Mouse (Mus musculus): ENCODE measurements around the gene Dusp16. TPM values are rescaled to one million over a fixed set of nuclear protein-coding genes. Genes with fewer than 3 reads are reported as not detected.

Gene Dusp16
- polyA plus RNA-seq, 1 experiment from 2014 or later, result 4.4 TPM

- no peaks in the 10 kb centered on the region for H3K9me3 ChIP-seq
- H3K4me1 ChIP-seq, result no peaks in the 10 kb centered on the region
- no peaks in the 10 kb centered on the region for H3K36me3 ChIP-seq (replicated peaks)
- ATAC-seq (replicated peaks), result 0 out of 2 replicates have a peak, but pooled peaks have one; percentile 39
- H3K27ac ChIP-seq, result no peak overlapping the region
- 90% methylated on average over 6 of the region's 6 CpGs for WGBS
- no peak overlapping the region for H3K4me3 ChIP-seq
- H3K4me2 ChIP-seq, result no peak overlapping the region
- no peak overlapping the region for H3K9ac ChIP-seq
- H3K27me3 ChIP-seq (replicated peaks), result no peaks in the 10 kb centered on the region
Measured at GRCm38 (mm10) chr6:134721729-134722269, 70.6 kb downstream of the Dusp16 start.

- Histone ChIP-seq H3K36me3 (replicated peaks) (no peaks in the 10 kb centered on the region), H3K27me3 (replicated peaks) (no peaks in the 10 kb centered on the region), H3K9me3 (no peaks in the 10 kb centered on the region), H3K9ac (no peak overlapping the region), H3K4me2 (no peak overlapping the region), H3K27ac (no peak overlapping the region), H3K4me1 (no peaks in the 10 kb centered on the region), H3K4me3 (no peak overlapping the region)
- no peak for ATAC-seq (replicated peaks)
- 85% methylated on average over 5 of the region's 5 CpGs for WGBS
Measured at GRCm38 (mm10) chr6:134720150-134720549, 72.3 kb downstream of the Dusp16 start.

- H3K36me3 ChIP-seq (replicated peaks), result no peaks in the 10 kb centered on the region
- H3K27ac ChIP-seq, result no peak overlapping the region
- WGBS, result 92% methylated on average over 5 of the region's 5 CpGs
- no peak overlapping the region for H3K4me2 ChIP-seq
- no peaks in the 10 kb centered on the region for H3K27me3 ChIP-seq (replicated peaks)
- no peak overlapping the region for H3K4me3 ChIP-seq
- H3K9ac ChIP-seq, result no peak overlapping the region
- H3K4me1 ChIP-seq, result no peaks in the 10 kb centered on the region
- ATAC-seq (replicated peaks), result no peak
- H3K9me3 ChIP-seq, result no peaks in the 10 kb centered on the region
Measured at GRCm38 (mm10) chr6:134719156-134719555, 73.3 kb downstream of the Dusp16 start.

- no peaks in the 10 kb centered on the region for H3K9me3 ChIP-seq
- H3K36me3 ChIP-seq (replicated peaks), result no peaks in the 10 kb centered on the region
- no peak overlapping the region for H3K27ac ChIP-seq
- H3K9ac ChIP-seq, result no peak overlapping the region
- ATAC-seq (replicated peaks), result no peak
- 94% methylated on average over 11 of the region's 11 CpGs for WGBS
- no peak overlapping the region for H3K4me3 ChIP-seq
- H3K27me3 ChIP-seq (replicated peaks), result no peaks in the 10 kb centered on the region
- no peak overlapping the region for H3K4me2 ChIP-seq
- no peaks in the 10 kb centered on the region for H3K4me1 ChIP-seq
Measured at GRCm38 (mm10) chr6:134718668-134719065, 73.8 kb downstream of the Dusp16 start.

- H3K4me2 ChIP-seq, result no peak overlapping the region
- no peak overlapping the region for H3K27ac ChIP-seq
- H3K9me3 ChIP-seq, result no peaks in the 10 kb centered on the region
- no peak overlapping the region for H3K9ac ChIP-seq
- H3K27me3 ChIP-seq (replicated peaks), result no peaks in the 10 kb centered on the region
- no peak for ATAC-seq (replicated peaks)
- 93% methylated on average over 20 of the region's 20 CpGs for WGBS
- H3K36me3 ChIP-seq (replicated peaks), result no peaks in the 10 kb centered on the region
- H3K4me3 ChIP-seq, result no peak overlapping the region
- no peaks in the 10 kb centered on the region for H3K4me1 ChIP-seq
Measured at GRCm38 (mm10) chr6:134717886-134718667, 74.3 kb downstream of the Dusp16 start.

- H3K27me3 ChIP-seq (replicated peaks), result no peaks in the 10 kb centered on the region
- no peak overlapping the region for H3K9ac ChIP-seq
- H3K36me3 ChIP-seq (replicated peaks), result no peaks in the 10 kb centered on the region
- H3K4me1 ChIP-seq, result no peaks in the 10 kb centered on the region
- no peak for ATAC-seq (replicated peaks)
- H3K9me3 ChIP-seq, result no peaks in the 10 kb centered on the region
- WGBS, result 86% methylated on average over 6 of the region's 6 CpGs
- no peak overlapping the region for H3K4me3 ChIP-seq
- no peak overlapping the region for H3K27ac ChIP-seq
- H3K4me2 ChIP-seq, result no peak overlapping the region
Measured at GRCm38 (mm10) chr6:134716168-134716587, 76.2 kb downstream of the Dusp16 start.

GRCm38 (mm10) chr6:134713897-134714296 is 78.5 kb downstream of the Dusp16 start:
- Histone ChIP-seq H3K4me1 (no peaks in the 10 kb centered on the region), H3K9me3 (no peaks in the 10 kb centered on the region), H3K4me2 (no peak overlapping the region), H3K36me3 (replicated peaks) (no peaks in the 10 kb centered on the region), H3K9ac (no peak overlapping the region), H3K27ac (no peak overlapping the region), H3K4me3 (no peak overlapping the region), H3K27me3 (replicated peaks) (no peaks in the 10 kb centered on the region)
- ATAC-seq (replicated peaks), result no peak
- WGBS, result 58% methylated on average over 1 of the region's 1 CpGs

- H3K27me3 ChIP-seq (replicated peaks), result no peaks in the 10 kb centered on the region
- H3K4me3 ChIP-seq, result no peak overlapping the region
- H3K4me2 ChIP-seq, result no peak overlapping the region
- no peaks in the 10 kb centered on the region for H3K4me1 ChIP-seq
- 30% methylated on average over 3 of the region's 3 CpGs for WGBS
- H3K9me3 ChIP-seq, result no peaks in the 10 kb centered on the region
- no peak overlapping the region for H3K27ac ChIP-seq
- H3K36me3 ChIP-seq (replicated peaks), result no peaks in the 10 kb centered on the region
- ATAC-seq (replicated peaks), result no peak
- H3K9ac ChIP-seq, result no peak overlapping the region
Measured at GRCm38 (mm10) chr6:134713321-134713720, 79.1 kb downstream of the Dusp16 start.

GRCm38 (mm10) chr6:134710020-134710419 is 82.4 kb downstream of the Dusp16 start:
- WGBS, result 89% methylated on average over 15 of the region's 15 CpGs
- H3K27me3 ChIP-seq (replicated peaks), result no peaks in the 10 kb centered on the region
- no peak overlapping the region for H3K4me2 ChIP-seq
- no peaks in the 10 kb centered on the region for H3K9me3 ChIP-seq
- no peaks in the 10 kb centered on the region for H3K4me1 ChIP-seq
- no peak overlapping the region for H3K27ac ChIP-seq
- H3K4me3 ChIP-seq, result no peak overlapping the region
- H3K9ac ChIP-seq, result no peak overlapping the region
- no peaks in the 10 kb centered on the region for H3K36me3 ChIP-seq (replicated peaks)
- no peak for ATAC-seq (replicated peaks)

- Histone ChIP-seq H3K9me3 (no peaks in the 10 kb centered on the region), H3K4me1 (no peaks in the 10 kb centered on the region), H3K27me3 (replicated peaks) (no peaks in the 10 kb centered on the region), H3K4me3 (no peak overlapping the region), H3K27ac (no peak overlapping the region), H3K4me2 (no peak overlapping the region), H3K36me3 (replicated peaks) (no peaks in the 10 kb centered on the region), H3K9ac (no peak overlapping the region)
- no peak for ATAC-seq (replicated peaks)
- WGBS, result 91% methylated on average over 4 of the region's 4 CpGs
Measured at GRCm38 (mm10) chr6:134706467-134706866, 86.0 kb downstream of the Dusp16 start.

GRCm38 (mm10) chr6:134703053-134703690 is 89.3 kb downstream of the Dusp16 start:
- Histone ChIP-seq H3K9me3 (no peaks in the 10 kb centered on the region), H3K4me2 (no peak overlapping the region), H3K27me3 (replicated peaks) (no peaks in the 10 kb centered on the region), H3K9ac (no peak overlapping the region), H3K4me1 (no peaks in the 10 kb centered on the region), H3K36me3 (replicated peaks) (no peaks in the 10 kb centered on the region), H3K4me3 (no peak overlapping the region), H3K27ac (no peak overlapping the region)
- WGBS, result 94% methylated on average over 4 of the region's 4 CpGs
- no peak for ATAC-seq (replicated peaks)

GRCm38 (mm10) chr6:134702184-134702583 is 90.2 kb downstream of the Dusp16 start:
- Histone ChIP-seq H3K4me3 (no peak overlapping the region), H3K27me3 (replicated peaks) (no peaks in the 10 kb centered on the region), H3K4me1 (no peaks in the 10 kb centered on the region), H3K9ac (no peak overlapping the region), H3K36me3 (replicated peaks) (no peaks in the 10 kb centered on the region), H3K27ac (no peak overlapping the region), H3K9me3 (no peaks in the 10 kb centered on the region), H3K4me2 (no peak overlapping the region)
- no peak for ATAC-seq (replicated peaks)
- WGBS, result 91% methylated on average over 7 of the region's 7 CpGs

All from midbrain, embryonic 15.5 days (tissue).